Mouse (Mus musculus) C2C12 (cell line): Measurements from ENCODE around the gene Hvcn1.

Source experiments
- CEBPB ChIP-seq: IDR thresholded peaks from one replicate; pipeline ENCODE4 v1.6.1; 2011; ENCODE audit warnings: low read depth, mild to moderate bottlenecking, control low read depth, moderate library complexity
- CTCF ChIP-seq: IDR thresholded peaks from one replicate; pipeline ENCODE4 v1.5.1; 2011; ENCODE audit not compliant: control insufficient read depth, insufficient read depth, insufficient read length
- FOSL1 ChIP-seq: IDR thresholded peaks from one replicate; pipeline ENCODE4 v1.8.0; 2011; ENCODE audit warnings: mild to moderate bottlenecking, low read length; ENCODE audit not compliant: poor library complexity, insufficient read depth, severe bottlenecking
- MAX ChIP-seq: IDR thresholded peaks from one replicate; pipeline ENCODE4 v1.6.1; 2011; ENCODE audit warnings: mild to moderate bottlenecking, control low read depth
- MYOD1 ChIP-seq: IDR thresholded peaks from one replicate; pipeline ENCODE4 v1.6.1; 2011; ENCODE audit warnings: low read depth; ENCODE audit not compliant: control insufficient read depth, insufficient read length
- MYOG ChIP-seq: IDR thresholded peaks from one replicate; pipeline ENCODE4 v1.6.1; 2011; ENCODE audit not compliant: control insufficient read depth, insufficient read length; ENCODE audit errors: extremely low read depth
- USF1 ChIP-seq: IDR thresholded peaks from one replicate; pipeline ENCODE4 v1.6.1; 2011; ENCODE audit warnings: low read depth, mild to moderate bottlenecking, control low read depth, moderate library complexity

DNA sequence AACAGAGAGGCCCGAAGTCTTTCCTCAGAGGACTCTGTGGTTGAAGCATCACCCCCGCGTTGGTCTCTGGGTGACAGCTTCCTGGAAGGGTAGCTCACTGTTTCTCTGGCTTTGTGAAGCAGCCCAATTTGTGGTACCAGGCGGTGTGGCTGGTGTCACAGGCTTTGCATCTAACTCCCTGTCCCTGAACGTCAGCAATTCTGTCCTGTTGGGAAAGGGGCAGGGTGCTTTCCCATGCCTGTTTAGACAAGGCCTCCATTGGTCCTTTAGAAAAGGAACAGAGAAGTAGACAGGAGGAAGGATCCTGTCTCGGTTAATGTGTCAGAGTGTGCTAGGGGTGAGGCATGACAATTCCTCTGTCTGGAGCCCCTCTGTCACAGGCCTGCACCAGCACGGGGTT, 12.3 kb downstream of the Hvcn1 start:
- TF ChIP-seq USF1 (no peak), CTCF (no peak), CEBPB (no peak), MYOG (no peak), MYOD1 (no peak), FOSL1 (no peak), MAX (no peak)
